7 mouse cellular contexts compared by ENCODE assay signal in genomic region chr4:40851763-40852248, GRCm38 (mm10). TPM values are rescaled to one million over a fixed set of nuclear protein-coding genes. Genes with fewer than 3 reads are reported as not detected.
DNase-seq lines count a peak whose midpoint lies in the region; ATAC-seq and TF ChIP-seq lines count a peak whose summit lies in the region.

No protein-coding gene starts in this region.

- peak overlapping the region; percentile 97 for H3K27ac ChIP-seq in heart, postnatal 0 days (ENCODE audit: low read depth)

- H3K4me2 ChIP-seq in heart, postnatal 0 days (ENCODE audit: low read depth, low read length): peak overlapping the region; percentile 70

- peaks cover 27% of the 10 kb centered on the region for H3K36me3 ChIP-seq in G1E (replicated peaks)
- no peaks in the 10 kb centered on the region; the same call in 1 of the 2 replicates for H3K36me3 ChIP-seq in heart, postnatal 0 days (replicated peaks; ENCODE audit: control insufficient read depth, insufficient read depth, low read length)

- no peaks in the 10 kb centered on the region for H3K27me3 ChIP-seq in G1E (ENCODE audit: insufficient read depth, low read length)
- H3K27me3 ChIP-seq in heart, postnatal 0 days (ENCODE audit: control insufficient read depth, insufficient read depth, low read length): no peaks in the 10 kb centered on the region

- no peak for TF ChIP-seq EP300 in heart, postnatal 0 days (IDR thresholded peaks at IDR 0.05; ENCODE audit: low read depth)

- H3K9me3 ChIP-seq in G1E (replicated peaks): no peaks in the 10 kb centered on the region
- H3K9me3 ChIP-seq in heart, postnatal 0 days (replicated peaks; ENCODE audit: control insufficient read depth, low read length): no peaks in the 10 kb centered on the region

- TF ChIP-seq CTCF in G1E (IDR thresholded peaks at IDR 0.05; ENCODE audit: low read depth, low read length): no peak
- no peak for TF ChIP-seq CTCF in heart, postnatal 0 days (IDR thresholded peaks at IDR 0.05; ENCODE audit: low read depth)

- peak overlapping the region; percentile 89 for H3K9ac ChIP-seq in heart, postnatal 0 days (replicated peaks; ENCODE audit: low read depth, low read length)

- DNase-seq in B cell, adult 2 months: peak; percentile 48 to 50
- no peak for DNase-seq in G1E (ENCODE audit: low spot score)
- DNase-seq in heart, postnatal 0 days (ENCODE audit: low spot score): peak; percentile 83
- DNase-seq in gastrocnemius, postnatal 25 days: no peak
- DNase-seq in layer of hippocampus, adult 18-20 months (ENCODE audit: low spot score in 2 of 2): no peak
- DNase-seq in frontal cortex, postnatal 36 days (ENCODE audit: low spot score in 2 of 2): no peak

- H3K4me1 ChIP-seq in G1E (ENCODE audit: insufficient read depth, low read depth, low read length): peaks cover 76% of the 10 kb centered on the region
- peaks cover 42% of the 10 kb centered on the region for H3K4me1 ChIP-seq in heart, postnatal 0 days (ENCODE audit: control insufficient read depth, insufficient read depth)

- 0% methylated on average over 4 of the region's 4 CpGs for whole genome bisulfite sequencing in heart, postnatal 0 days

- peak overlapping the region; percentile 85 for H3K4me3 ChIP-seq in G1E (ENCODE audit: low read depth, low read length)
- H3K4me3 ChIP-seq in heart, postnatal 0 days (ENCODE audit: low read depth, low read length): peak overlapping the region; percentile 82

- no peak for ATAC-seq in G1E (ENCODE audit: extremely low read depth, insufficient number of reproducible peaks, low FRiP score, poor library complexity, severe bottlenecking)
- no peak; the same call in 1 of the 2 replicates for ATAC-seq in heart, postnatal 0 days (ENCODE audit: insufficient read depth, low read depth)
- ATAC-seq in megakaryocyte, adult 5-6 weeks (ENCODE audit: poor library complexity, severe bottlenecking): 0 out of 2 replicates have a peak, but pooled peaks have one; percentile 13

RNA-seq across cellular contexts. Expression of gene B4galt1, which starts 2.0 kb away (rescaled TPM):
- 30.3 and 39.1 TPM in 2 replicates for total RNA-seq in G1E (2014; fragmentation: Nextera tagmentation)
- 12.6 and 15.4 TPM in 2 replicates for total RNA-seq in G1E (2017)
- polyA plus RNA-seq in G1E (2012): 19.6 and 19.7 TPM in 2 replicates
- 125 and 129 TPM in 2 replicates for total RNA-seq in heart, postnatal 0 days (2014; rRNA removed; ENCODE audit: low replicate concordance)
- polyA plus RNA-seq in heart, postnatal 0 days (2015; fragmentation: Nextera tagmentation; extraction: Ambion mirVana): 49.6 and 50.3 TPM in 2 replicates
- 75.4 and 79.4 TPM in 2 replicates for total RNA-seq in megakaryocyte, adult 5-6 weeks (2015)
- total RNA-seq in megakaryocyte, adult 5-6 weeks (2017): 46.4 and 57.4 TPM in 2 replicates
- total RNA-seq in gastrocnemius, postnatal 25 days (2021): 10 to 100 TPM; 28.2 to 30.5 TPM
- 1 to 10 TPM; 7.0 to 7.6 TPM for total RNA-seq in layer of hippocampus, adult 18-20 months (2021)

Comparison
In these comparisons a context has a peak if more than half of its experiments do, and no peak if none do; other contexts are left out.
1. DNase-seq: peak in B cell, adult 2 months (2 of 2) and heart, postnatal 0 days (single experiment); none in G1E (single experiment), gastrocnemius, postnatal 25 days (single experiment), layer of hippocampus, adult 18-20 months (0 of 2) and frontal cortex, postnatal 36 days (0 of 2).